Mouse (Mus musculus) heart, embryonic 16.5 days (tissue): ENCODE results near the gene Vamp1. TPM values are rescaled to one million over a fixed set of nuclear protein-coding genes. Genes with fewer than 3 reads are reported as not detected.

ENCODE experiments used
- ATAC-seq: fragments of 200-750 bp; cut with Nextera tagmentation; replicated peaks from 2 replicates; pipeline ENCODE4 v1.8.0; 2017; ENCODE audit warnings: moderate number of reproducible peaks; ENCODE audit not compliant: insufficient read depth, low FRiP score; ENCODE audit errors: extremely low read depth
- H3K27ac ChIP-seq: fragments of 300-500 bp; sonication (generic); 2 replicates; pipeline ENCODE4 v1.5.1; 2014; ENCODE audit warnings: mild to moderate bottlenecking, low read length, control low read depth, moderate library complexity
- H3K27me3 ChIP-seq: fragments of 300-500 bp; sonication (generic); 2 replicates; pipeline ENCODE4 v1.6.1; 2014; ENCODE audit warnings: low read length, mixed read lengths; ENCODE audit not compliant: control insufficient read depth, insufficient read depth
- H3K36me3 ChIP-seq: fragments of 300-500 bp; sonication (generic); 2 replicates; pipeline ENCODE4 v1.6.1; 2014; ENCODE audit not compliant: control insufficient read depth, insufficient read depth
- H3K4me1 ChIP-seq: fragments of 300-500 bp; sonication (generic); 2 replicates; pipeline ENCODE4 v1.6.1; 2014; ENCODE audit warnings: low read length, mixed read lengths; ENCODE audit not compliant: control insufficient read depth, insufficient read depth
- H3K4me2 ChIP-seq: fragments of 300-500 bp; sonication (generic); 2 replicates; pipeline ENCODE4 v1.6.1; 2014; ENCODE audit warnings: low read depth, mild to moderate bottlenecking, control low read depth, low read length
- H3K4me3 ChIP-seq: fragments of 300-500 bp; sonication (generic); 2 replicates; pipeline ENCODE4 v1.5.1; 2014; ENCODE audit warnings: mild to moderate bottlenecking, control low read depth, low read length
- H3K9ac ChIP-seq: fragments of 300-500 bp; sonication (generic); 2 replicates; pipeline ENCODE4 v1.6.1; 2014; ENCODE audit warnings: low read length, control low read depth
- H3K9me3 ChIP-seq: fragments of 300-500 bp; sonication (generic); replicated peaks from 2 replicates; pipeline ENCODE4 v1.6.1; 2016; ENCODE audit warnings: low read length; ENCODE audit not compliant: control insufficient read depth
- WGBS: fragments of 180-500 bp; shearing (Covaris S2); extraction: QIAGEN DNeasy Blood & Tissue Kit; methylation state at CpG from one replicate; pipeline ENCODE4 v1.1.7; 2014; 5-methylcytosine and 5-hydroxymethylcytosine counted together
- polyA plus RNA-seq: library from polyadenylated mRNA; unstranded; fragments of >200 nt; fragmentation: Nextera tagmentation; extraction: Ambion mirVana; gene quantifications from 2 replicates; pipeline ENCODE4 v1.2.1, GENCODE M21; 2015

Gene Vamp1
- polyA plus RNA-seq, 1 experiment from 2014 or later, result 8.4 TPM

DNA sequence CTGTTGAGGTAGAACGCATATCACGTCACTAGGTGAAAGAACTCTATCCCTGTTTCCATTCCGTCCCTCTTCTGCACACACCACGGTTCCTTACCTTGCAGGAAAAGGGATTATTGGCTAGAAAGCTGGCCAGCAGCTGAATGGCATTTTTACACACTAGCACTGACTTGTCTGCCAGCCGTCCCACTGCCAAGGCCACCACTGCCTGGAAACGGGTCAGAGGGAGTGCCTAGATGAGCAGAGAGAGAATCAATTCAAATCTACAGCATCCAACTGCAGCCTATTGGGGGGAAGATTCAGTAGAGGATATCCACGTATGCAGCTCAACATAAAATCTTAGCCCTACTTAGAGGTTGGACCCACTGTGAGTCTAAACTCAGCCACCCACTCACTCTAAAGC, 35.8 kb upstream of the Vamp1 start:
- no peaks in the 10 kb centered on the region for H3K9me3 ChIP-seq
- 90% methylated on average over 7 of the region's 7 CpGs for WGBS
- no peak overlapping the region for H3K27ac ChIP-seq
- H3K27me3 ChIP-seq, result no peaks in the 10 kb centered on the region
- no peak overlapping the region for H3K4me2 ChIP-seq
- H3K36me3 ChIP-seq, result peaks cover 91% of the 10 kb centered on the region
- no peaks in the 10 kb centered on the region for H3K4me1 ChIP-seq
- no peak for ATAC-seq
- H3K4me3 ChIP-seq, result no peak overlapping the region
- no peak overlapping the region for H3K9ac ChIP-seq

DNA sequence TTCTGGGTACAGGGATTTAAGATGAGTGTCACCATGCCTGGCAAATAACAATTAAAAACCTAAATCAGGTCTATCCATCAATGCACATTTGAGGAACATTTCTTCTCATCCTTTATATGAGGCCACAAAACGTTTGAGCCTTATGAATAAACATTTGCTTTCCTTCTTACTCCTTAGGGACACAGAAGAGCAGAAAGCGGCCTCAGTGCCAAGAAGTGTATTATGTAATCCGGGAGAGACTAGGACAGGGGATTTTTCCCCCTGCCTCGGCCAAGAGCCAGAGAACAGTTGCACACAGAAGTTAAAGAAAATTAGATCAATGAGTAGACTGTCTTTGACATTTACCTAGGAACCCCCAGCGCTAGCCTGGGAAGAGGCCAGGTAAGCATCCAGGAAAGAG, 33.2 kb upstream of the Vamp1 start:
- WGBS, result 81% methylated on average over 5 of the region's 5 CpGs
- no peak for ATAC-seq
- Histone ChIP-seq H3K4me2 (no peak overlapping the region), H3K27ac (no peak overlapping the region), H3K36me3 (peaks cover 86% of the 10 kb centered on the region), H3K9ac (no peak overlapping the region), H3K4me1 (no peaks in the 10 kb centered on the region), H3K4me3 (no peak overlapping the region), H3K9me3 (no peaks in the 10 kb centered on the region), H3K27me3 (no peaks in the 10 kb centered on the region)

DNA sequence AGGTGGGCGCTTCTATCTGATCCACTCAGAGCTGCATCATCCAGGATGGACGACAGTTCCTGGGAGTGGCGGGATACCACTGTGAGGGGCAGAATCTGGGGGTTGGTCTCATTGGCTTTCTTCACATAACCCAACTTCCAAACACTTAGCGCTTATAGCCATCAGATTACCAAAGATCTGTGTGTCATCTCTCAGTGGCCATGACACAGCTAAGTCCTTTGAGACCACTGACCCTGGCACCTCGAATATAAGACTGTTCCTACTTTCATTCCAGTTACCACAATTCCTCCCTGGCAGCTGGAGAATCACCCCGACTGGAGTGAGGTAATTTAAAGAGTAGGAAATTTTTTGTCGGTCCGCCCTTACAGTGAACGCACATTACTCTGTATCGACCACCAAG, 29.1 kb upstream of the Vamp1 start:
- no peak for ATAC-seq
- Histone ChIP-seq H3K4me3 (no peak overlapping the region), H3K4me2 (no peak overlapping the region), H3K36me3 (peaks cover 73% of the 10 kb centered on the region), H3K27me3 (no peaks in the 10 kb centered on the region), H3K4me1 (peaks cover 6% of the 10 kb centered on the region; the same call in 1 of the 2 replicates), H3K9me3 (no peaks in the 10 kb centered on the region), H3K9ac (no peak overlapping the region), H3K27ac (no peak overlapping the region)
- 90% methylated on average over 10 of the region's 10 CpGs for WGBS

DNA sequence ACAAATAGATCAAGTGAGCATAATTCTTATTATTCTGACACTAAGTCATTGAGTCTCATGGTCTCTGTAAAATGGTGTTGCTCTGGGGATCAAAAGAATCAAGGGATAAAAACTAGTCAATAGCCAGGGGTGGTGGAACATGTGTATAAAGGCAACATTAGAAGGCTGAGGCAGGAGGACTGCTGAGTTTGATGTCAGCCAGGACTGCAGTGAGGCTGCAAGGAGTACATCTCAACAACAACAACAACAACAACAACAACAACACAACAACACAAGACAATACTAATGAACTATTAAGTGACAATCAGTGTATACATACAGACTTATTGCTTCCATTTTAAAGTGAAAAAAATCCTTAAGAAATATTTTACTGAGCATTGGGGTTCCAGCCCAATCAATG, 24.5 kb upstream of the Vamp1 start:
- H3K4me1 ChIP-seq, result peaks cover 9% of the 10 kb centered on the region
- H3K4me2 ChIP-seq, result peak overlapping the region; percentile 70
- H3K9me3 ChIP-seq, result no peaks in the 10 kb centered on the region
- H3K4me3 ChIP-seq, result peak overlapping the region; percentile 92
- H3K9ac ChIP-seq, result peak overlapping the region; percentile 85
- H3K27ac ChIP-seq, result peak overlapping the region; percentile 100
- no peak for ATAC-seq
- H3K36me3 ChIP-seq, result peaks cover 48% of the 10 kb centered on the region
- no peaks in the 10 kb centered on the region for H3K27me3 ChIP-seq

DNA sequence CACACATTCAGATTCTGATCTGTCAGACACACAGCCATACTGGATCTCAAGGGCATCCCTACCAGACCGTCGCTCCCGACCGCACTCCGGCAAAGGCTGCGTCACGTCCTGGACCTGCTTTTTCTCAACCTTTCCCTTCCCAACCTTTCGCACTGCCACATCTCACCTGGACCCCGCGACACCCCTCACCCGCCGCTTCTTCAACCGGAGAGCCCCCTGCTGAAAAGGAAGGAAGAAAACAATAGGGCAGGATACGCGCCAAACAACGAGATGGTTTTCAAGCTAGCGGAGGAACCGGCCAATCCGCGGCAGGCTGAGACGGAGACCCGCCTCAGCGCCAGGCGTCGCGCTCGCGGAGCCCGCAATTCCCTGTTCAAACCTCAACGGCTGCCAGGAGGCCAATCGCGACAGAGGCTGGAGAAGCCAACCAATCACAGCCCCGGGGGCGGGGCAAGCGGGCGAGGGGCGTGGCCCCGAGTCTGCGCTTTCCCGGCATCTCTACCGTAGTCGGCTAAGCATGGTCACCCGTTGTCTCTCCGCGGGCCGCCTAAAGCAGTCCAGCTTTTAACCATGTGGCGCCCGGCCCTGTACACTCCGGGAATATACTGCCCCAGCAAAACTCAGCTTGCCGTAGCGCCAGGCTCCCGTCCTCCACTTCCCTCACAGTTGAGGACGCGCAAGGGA, 23.9 kb upstream of the Vamp1 start, which contains the start of the genes Ncapd2 and Mrpl51:
Ncapd2 (minus strand) TSS at position 370 of the 684 bp plus-strand sequence.
Mrpl51 (plus strand) TSS at position 470 of the 684 bp plus-strand sequence.
- Histone ChIP-seq H3K27ac (peak within 1 kb of the TSS; percentile 100), H3K9me3 (no peaks in the 10 kb centered on the region), H3K9ac (peak within 1 kb of the TSS; percentile 93), H3K27me3 (no peaks in the 10 kb centered on the region), H3K36me3 (peaks cover 42% of the 10 kb centered on the region), H3K4me3 (peak within 1 kb of the TSS; percentile 92), H3K4me1 (peaks cover 9% of the 10 kb centered on the region), H3K4me2 (peak within 1 kb of the TSS; percentile 89)
- under 1% methylated on average over 54 of the region's 54 CpGs for WGBS
- ATAC-seq, result peak; percentile 95

DNA sequence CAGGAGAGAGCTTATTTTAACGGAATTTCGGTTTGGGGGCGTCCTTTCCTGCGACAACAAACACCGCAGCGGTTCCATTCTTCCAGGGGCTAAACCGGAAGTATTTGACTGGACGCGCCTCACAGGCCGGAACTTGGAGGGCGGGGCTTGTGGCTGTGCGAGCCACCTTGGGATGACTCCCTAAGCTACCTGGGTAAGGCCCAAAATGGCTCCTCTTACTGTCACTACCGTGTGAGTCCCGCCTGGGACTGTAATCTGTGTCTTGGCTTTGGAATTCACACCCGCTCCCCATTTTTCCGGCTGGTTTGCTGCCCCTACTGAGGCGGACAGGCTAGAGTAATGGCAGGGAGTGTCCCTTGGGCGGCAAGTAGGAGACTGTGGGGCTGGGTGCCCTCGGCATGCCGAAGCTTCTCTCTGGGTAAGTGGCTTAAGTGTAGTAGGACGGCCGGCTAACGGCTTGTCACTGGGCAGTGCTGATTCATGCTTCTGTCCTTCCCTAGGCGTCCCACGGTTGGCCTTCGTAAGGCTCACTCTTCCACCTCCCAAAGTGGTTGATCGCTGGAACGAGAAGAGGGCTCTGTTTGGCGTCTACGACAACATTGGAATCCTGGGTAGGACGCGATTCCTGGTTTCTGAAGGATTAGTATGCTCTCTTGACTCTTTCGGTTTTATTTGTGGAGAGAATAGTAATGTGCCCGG, 23.2 kb upstream of the Vamp1 start:
- Histone ChIP-seq H3K27ac (peak overlapping the region; percentile 100), H3K4me3 (peak overlapping the region; percentile 92), H3K27me3 (no peaks in the 10 kb centered on the region), H3K36me3 (peaks cover 36% of the 10 kb centered on the region), H3K4me2 (peak overlapping the region; percentile 89), H3K9ac (peak overlapping the region; percentile 93), H3K4me1 (peaks cover 9% of the 10 kb centered on the region), H3K9me3 (no peaks in the 10 kb centered on the region)
- ATAC-seq, result peak; percentile 91
- WGBS, result under 1% methylated on average over 34 of the region's 34 CpGs

DNA sequence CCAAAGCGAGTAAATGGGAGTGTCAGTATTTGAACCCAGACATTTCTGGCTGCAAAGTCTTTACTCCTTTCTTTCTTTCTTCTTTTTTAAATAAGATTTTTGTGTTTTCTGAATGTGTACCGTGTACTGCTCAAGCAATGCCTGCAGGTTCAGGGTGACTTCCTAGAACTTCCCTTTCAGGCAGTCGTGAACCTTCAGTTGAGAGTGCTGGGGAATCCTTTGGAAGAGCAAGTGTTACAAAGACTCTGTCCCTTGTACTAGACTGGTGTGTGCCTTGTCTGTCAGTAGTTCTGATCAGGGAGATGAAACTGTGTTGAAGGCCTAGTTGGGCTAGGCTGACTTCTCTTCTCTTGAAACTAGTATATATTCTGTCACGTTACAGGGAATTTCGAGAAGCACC, 22.5 kb upstream of the Vamp1 start:
- Histone ChIP-seq H3K4me1 (peaks cover 9% of the 10 kb centered on the region), H3K4me3 (peak overlapping the region; percentile 92), H3K4me2 (peak overlapping the region; percentile 89), H3K27ac (peak overlapping the region; percentile 100), H3K9ac (peak overlapping the region; percentile 93), H3K27me3 (no peaks in the 10 kb centered on the region), H3K36me3 (peaks cover 29% of the 10 kb centered on the region), H3K9me3 (no peaks in the 10 kb centered on the region)
- WGBS, result 23% methylated on average over 5 of the region's 5 CpGs
- ATAC-seq, result no peak

DNA sequence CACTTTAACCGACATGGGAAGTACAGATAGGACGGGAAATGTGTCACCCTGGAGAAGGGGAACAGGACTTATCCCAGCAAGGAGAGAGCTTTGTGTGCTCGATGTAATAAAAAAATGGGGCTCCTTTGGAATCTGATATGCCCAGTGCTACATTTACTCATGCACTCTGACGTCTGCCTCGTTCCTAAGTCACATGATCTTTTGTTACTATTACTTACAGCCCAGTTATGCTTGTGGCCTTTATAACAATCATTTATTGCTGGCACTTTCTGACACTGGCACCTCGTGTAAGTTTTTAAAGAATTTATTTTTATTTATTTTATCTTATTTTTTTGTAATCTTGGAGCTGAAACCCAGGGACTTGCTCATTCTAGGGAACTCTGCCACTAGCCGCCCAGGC, 22.0 kb upstream of the Vamp1 start:
- peaks cover 25% of the 10 kb centered on the region for H3K36me3 ChIP-seq
- peaks cover 9% of the 10 kb centered on the region for H3K4me1 ChIP-seq
- H3K9ac ChIP-seq, result no peak overlapping the region
- H3K27me3 ChIP-seq, result no peaks in the 10 kb centered on the region
- peak overlapping the region; percentile 92; the same call in 1 of the 2 replicates for H3K4me3 ChIP-seq
- peak overlapping the region; percentile 89 for H3K4me2 ChIP-seq
- no peaks in the 10 kb centered on the region for H3K9me3 ChIP-seq
- no peak for ATAC-seq
- H3K27ac ChIP-seq, result no peak overlapping the region
- WGBS, result 51% methylated on average over 7 of the region's 7 CpGs

DNA sequence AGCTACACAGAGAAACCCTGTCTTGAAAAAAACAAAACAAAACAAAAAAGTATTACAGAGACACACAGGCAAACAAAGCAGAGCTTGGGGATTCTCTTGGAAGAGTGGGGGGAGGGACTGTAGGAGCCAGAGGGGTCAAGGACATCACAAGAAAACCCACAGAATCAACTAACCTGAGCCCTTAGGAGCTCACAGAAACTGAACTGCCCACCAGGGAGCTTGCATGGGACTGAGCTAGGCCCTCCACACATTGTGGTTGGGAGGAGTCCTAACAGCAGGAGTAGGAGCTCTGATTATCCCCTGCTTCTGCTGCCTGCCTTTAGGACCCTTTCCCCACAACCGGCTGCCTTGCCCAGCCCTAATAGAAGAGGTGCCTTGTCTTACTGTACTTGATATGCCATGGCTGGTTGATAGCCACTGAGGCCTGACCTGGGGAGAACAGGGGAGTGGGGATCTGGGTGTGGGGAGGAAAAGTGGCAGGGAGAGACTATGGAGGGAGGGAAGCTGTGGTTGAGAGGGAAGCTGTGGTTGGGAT, 19.7 kb upstream of the Vamp1 start:
- Histone ChIP-seq H3K27me3 (no peaks in the 10 kb centered on the region), H3K9me3 (no peaks in the 10 kb centered on the region), H3K4me1 (peaks cover 4% of the 10 kb centered on the region), H3K27ac (no peak overlapping the region), H3K9ac (no peak overlapping the region), H3K4me2 (no peak overlapping the region), H3K4me3 (no peak overlapping the region), H3K36me3 (peaks cover 13% of the 10 kb centered on the region; the same call in 1 of the 2 replicates)
- 32% methylated on average over 1 of the region's 1 CpGs for WGBS
- ATAC-seq, result no peak
